Mouse (Mus musculus) hindbrain, embryonic 16.5 days (tissue): Measurements from ENCODE around the gene Ano6. TPM values are rescaled to one million over a fixed set of nuclear protein-coding genes. Genes with fewer than 3 reads are reported as not detected.

Experiments
- ATAC-seq: fragments of 200-750 bp; cut with Nextera tagmentation; 2 replicates; pipeline ENCODE4 v1.8.0; 2017; ENCODE audit warnings: moderate TSS enrichment, moderate library complexity
- H3K27ac ChIP-seq: fragments of 300-500 bp; sonication (generic); 2 replicates; pipeline ENCODE4 v1.5.1; 2014; ENCODE audit warnings: low read depth, mild to moderate bottlenecking, control low read depth, low read length, moderate library complexity
- H3K27me3 ChIP-seq: fragments of 300-500 bp; sonication (generic); replicated peaks from 2 replicates; pipeline ENCODE4 v1.6.1; 2014; ENCODE audit warnings: low read length; ENCODE audit not compliant: control insufficient read depth, insufficient read depth
- H3K36me3 ChIP-seq: fragments of 300-500 bp; sonication (generic); 2 replicates; pipeline ENCODE4 v1.6.1; 2014; ENCODE audit warnings: mild to moderate bottlenecking, low read length, moderate library complexity, mixed read lengths; ENCODE audit not compliant: control insufficient read depth, insufficient read depth
- H3K4me1 ChIP-seq: fragments of 300-500 bp; sonication (generic); 2 replicates; pipeline ENCODE4 v1.6.1; 2014; ENCODE audit warnings: low read depth, low read length; ENCODE audit not compliant: control insufficient read depth, insufficient read depth
- H3K4me2 ChIP-seq: fragments of 300-500 bp; sonication (generic); 2 replicates; pipeline ENCODE4 v1.6.1; 2014; ENCODE audit warnings: mild to moderate bottlenecking, low read length, control low read depth, moderate library complexity
- H3K4me3 ChIP-seq: fragments of 300-500 bp; sonication (generic); 2 replicates; pipeline ENCODE4 v1.5.1; 2014; ENCODE audit warnings: mild to moderate bottlenecking, low read length, control low read depth, moderate library complexity
- H3K9ac ChIP-seq: fragments of 300-500 bp; sonication (generic); 2 replicates; pipeline ENCODE4 v1.6.1; 2014; ENCODE audit warnings: low read depth, mild to moderate bottlenecking, control low read depth, low read length, moderate library complexity
- H3K9me3 ChIP-seq: fragments of 300-500 bp; sonication (generic); 2 replicates; pipeline ENCODE4 v1.6.1; 2014; ENCODE audit warnings: mild to moderate bottlenecking, low read length, moderate library complexity; ENCODE audit not compliant: control insufficient read depth
- WGBS: fragments of 180-500 bp; shearing (Covaris S2); extraction: QIAGEN DNeasy Blood & Tissue Kit; methylation state at CpG from one replicate; pipeline ENCODE4 v1.1.7; 2014; 5-methylcytosine and 5-hydroxymethylcytosine counted together
- polyA plus RNA-seq: library from polyadenylated mRNA; unstranded; fragments of >200 nt; fragmentation: Nextera tagmentation; extraction: Ambion mirVana; gene quantifications from 2 replicates; pipeline ENCODE4 v1.2.1, GENCODE M21; 2015

Ano6 gene
- polyA plus RNA-seq, 1 experiment from 2014 or later = 25.0 TPM

GRCm38 (mm10) chr15:95884658-95885620 is 94.3 kb downstream of the Ano6 start:
- Histone ChIP-seq H3K36me3 (no peaks in the 10 kb centered on the region), H3K27ac (no peak overlapping the region), H3K9me3 (no peaks in the 10 kb centered on the region), H3K4me3 (no peak overlapping the region), H3K9ac (no peak overlapping the region), H3K27me3 (no peaks in the 10 kb centered on the region), H3K4me1 (peaks cover 6% of the 10 kb centered on the region), H3K4me2 (no peak overlapping the region)
- no peak for ATAC-seq
- WGBS = 90% methylated on average over 10 of the region's 10 CpGs

GRCm38 (mm10) chr15:95885953-95886820 is 95.5 kb downstream of the Ano6 start:
- WGBS = 82% methylated on average over 18 of the region's 18 CpGs
- Histone ChIP-seq H3K4me2 (no peak overlapping the region), H3K36me3 (no peaks in the 10 kb centered on the region), H3K4me1 (peaks cover 6% of the 10 kb centered on the region), H3K9me3 (no peaks in the 10 kb centered on the region), H3K4me3 (no peak overlapping the region), H3K27me3 (no peaks in the 10 kb centered on the region), H3K27ac (no peak overlapping the region), H3K9ac (no peak overlapping the region)
- ATAC-seq = no peak

- Histone ChIP-seq H3K27ac (peak overlapping the region; percentile 6; the same call in 1 of the 2 replicates), H3K9me3 (no peaks in the 10 kb centered on the region), H3K27me3 (no peaks in the 10 kb centered on the region), H3K36me3 (no peaks in the 10 kb centered on the region), H3K4me3 (no peak overlapping the region), H3K4me1 (peaks cover 6% of the 10 kb centered on the region), H3K4me2 (no peak overlapping the region), H3K9ac (no peak overlapping the region)
- 37% methylated on average over 5 of the region's 5 CpGs for whole genome bisulfite sequencing
- ATAC-seq = 0 out of 2 replicates have a peak, but pooled peaks have one; percentile 58
Measured at GRCm38 (mm10) chr15:95887365-95887764, 96.7 kb downstream of the Ano6 start.

GRCm38 (mm10) chr15:95888556-95888955 is 97.9 kb downstream of the Ano6 start:
- 86% methylated on average over 5 of the region's 5 CpGs for WGBS
- H3K27me3 ChIP-seq = no peaks in the 10 kb centered on the region
- no peak for ATAC-seq
- no peaks in the 10 kb centered on the region for H3K9me3 ChIP-seq
- no peak overlapping the region for H3K4me3 ChIP-seq
- no peak overlapping the region for H3K27ac ChIP-seq
- H3K4me1 ChIP-seq = peaks cover 6% of the 10 kb centered on the region
- H3K4me2 ChIP-seq = no peak overlapping the region
- H3K9ac ChIP-seq = no peak overlapping the region
- no peaks in the 10 kb centered on the region for H3K36me3 ChIP-seq

DNA sequence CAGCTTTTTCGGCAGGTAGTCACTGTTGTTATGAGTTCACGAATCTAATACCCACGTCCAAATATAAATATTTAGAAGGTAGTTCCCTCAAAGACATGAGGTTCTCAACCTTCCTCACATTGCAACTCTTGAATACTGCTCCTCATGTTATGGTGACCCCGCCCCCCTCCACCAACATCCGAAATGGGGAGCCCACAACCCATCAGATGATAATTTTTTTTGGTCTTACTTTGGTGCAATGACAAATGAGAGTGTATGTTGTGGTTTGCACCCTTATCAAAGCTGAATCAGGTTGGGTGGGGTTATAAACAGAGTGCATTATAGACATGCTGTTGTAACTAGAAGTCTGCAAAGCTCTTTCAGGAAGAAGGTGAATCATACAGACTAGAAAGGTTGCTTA is 99.7 kb downstream of the Ano6 start:
- Histone ChIP-seq H3K27ac (no peak overlapping the region), H3K9ac (no peak overlapping the region), H3K4me1 (peaks cover 6% of the 10 kb centered on the region), H3K4me3 (no peak overlapping the region), H3K27me3 (no peaks in the 10 kb centered on the region), H3K9me3 (no peaks in the 10 kb centered on the region), H3K36me3 (no peaks in the 10 kb centered on the region), H3K4me2 (no peak overlapping the region)
- ATAC-seq = no peak
- WGBS = 96% methylated on average over 5 of the region's 5 CpGs

DNA sequence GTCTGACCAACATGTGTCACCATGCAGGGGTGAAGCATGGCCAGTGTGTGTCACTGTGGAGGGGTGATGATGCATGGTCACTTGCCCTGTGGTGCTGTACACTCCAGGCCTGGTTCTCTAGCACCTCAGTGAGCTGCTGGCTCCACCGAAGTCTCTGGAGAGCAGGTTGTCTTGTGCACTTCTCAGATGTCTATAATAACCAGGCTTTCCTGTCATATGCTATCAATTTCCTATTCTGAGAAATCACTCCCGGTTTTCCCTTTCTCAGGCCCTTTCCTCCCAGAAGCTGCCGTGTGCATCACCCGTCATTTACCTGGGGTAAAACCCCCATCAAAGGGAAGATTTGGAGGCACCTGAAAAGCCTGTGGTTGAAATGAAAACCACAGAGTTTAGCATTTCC is 101.5 kb downstream of the Ano6 start:
- H3K9ac ChIP-seq = no peak overlapping the region
- H3K27ac ChIP-seq = no peak overlapping the region
- H3K36me3 ChIP-seq = no peaks in the 10 kb centered on the region
- H3K4me3 ChIP-seq = no peak overlapping the region
- peaks cover 6% of the 10 kb centered on the region for H3K4me1 ChIP-seq
- no peak overlapping the region for H3K4me2 ChIP-seq
- WGBS = 84% methylated on average over 4 of the region's 4 CpGs
- no peaks in the 10 kb centered on the region for H3K27me3 ChIP-seq
- H3K9me3 ChIP-seq = no peaks in the 10 kb centered on the region
- ATAC-seq = no peak

GRCm38 (mm10) chr15:95892929-95893328 is 102.3 kb downstream of the Ano6 start:
- Histone ChIP-seq H3K4me3 (no peak overlapping the region), H3K4me2 (no peak overlapping the region), H3K9me3 (no peaks in the 10 kb centered on the region), H3K27ac (no peak overlapping the region), H3K36me3 (no peaks in the 10 kb centered on the region), H3K27me3 (no peaks in the 10 kb centered on the region), H3K4me1 (peaks cover 3% of the 10 kb centered on the region), H3K9ac (no peak overlapping the region)
- ATAC-seq = no peak
- 71% methylated on average over 10 of the region's 10 CpGs for WGBS

DNA sequence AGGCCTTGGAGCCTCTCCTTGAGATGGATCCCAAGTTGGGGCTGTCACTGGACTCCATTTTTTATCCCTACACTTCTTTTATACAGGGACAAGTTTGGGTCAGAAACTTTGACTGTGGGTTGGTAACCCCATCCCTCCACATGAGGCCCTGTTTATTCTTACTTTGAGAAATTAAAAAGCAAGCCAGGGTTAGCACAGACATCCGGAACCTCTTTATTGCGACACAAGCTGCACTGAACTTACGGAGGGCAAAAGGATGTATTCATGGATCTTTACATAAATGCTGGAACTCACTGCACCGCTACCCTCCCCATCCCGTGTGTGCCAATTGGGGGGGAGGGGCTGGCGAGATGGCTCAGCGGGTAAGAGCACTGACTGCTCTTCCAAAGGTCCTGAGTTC is 105.1 kb downstream of the Ano6 start:
- no peak overlapping the region for H3K27ac ChIP-seq
- no peak overlapping the region for H3K4me3 ChIP-seq
- no peaks in the 10 kb centered on the region for H3K36me3 ChIP-seq
- H3K27me3 ChIP-seq = no peaks in the 10 kb centered on the region
- no peaks in the 10 kb centered on the region for H3K4me1 ChIP-seq
- H3K9ac ChIP-seq = no peak overlapping the region
- 93% methylated on average over 7 of the region's 7 CpGs for WGBS
- ATAC-seq = no peak
- no peak overlapping the region for H3K4me2 ChIP-seq
- H3K9me3 ChIP-seq = no peaks in the 10 kb centered on the region

GRCm38 (mm10) chr15:95897653-95898052 is 107.0 kb downstream of the Ano6 start:
- H3K36me3 ChIP-seq = no peaks in the 10 kb centered on the region
- WGBS = 88% methylated on average over 12 of the region's 12 CpGs
- H3K9ac ChIP-seq = no peak overlapping the region
- no peak for ATAC-seq
- H3K9me3 ChIP-seq = no peaks in the 10 kb centered on the region
- no peaks in the 10 kb centered on the region for H3K4me1 ChIP-seq
- no peak overlapping the region for H3K4me2 ChIP-seq
- H3K27me3 ChIP-seq = no peaks in the 10 kb centered on the region
- H3K27ac ChIP-seq = no peak overlapping the region
- no peak overlapping the region for H3K4me3 ChIP-seq
